Mouse (Mus musculus) thymus, adult 18-20 months (tissue): ENCODE measurements around the gene Nrd1.

ENCODE experiments used
- DNase-seq, 2 experiments: peaks; one replicate each; pipeline ENCODE4 v3.0.0; 2022; ENCODE audit warnings: mixed read lengths in 2 of 2

The Nrd1 gene

GRCm38 (mm10) chr4:109029857-109030256 lies 29.4 kb downstream of the Nrd1 start:
- no peak for DNase-seq

GRCm38 (mm10) chr4:109030266-109030665 lies 29.8 kb downstream of the Nrd1 start:
- no peak for DNase-seq

GRCm38 (mm10) chr4:109036327-109036726 lies 35.9 kb downstream of the Nrd1 start:
- peak; percentile 27 to 32 for DNase-seq

GRCm38 (mm10) chr4:109042739-109043138 lies 42.3 kb downstream of the Nrd1 start:
- DNase-seq: no peak

GRCm38 (mm10) chr4:109043294-109043693 lies 42.8 kb downstream of the Nrd1 start:
- no peak for DNase-seq

- DNase-seq: no peak
Measured at GRCm38 (mm10) chr4:109043756-109044155, 43.3 kb downstream of the Nrd1 start.

- DNase-seq: no peak
Measured at GRCm38 (mm10) chr4:109048258-109048657, 47.8 kb downstream of the Nrd1 start.

GRCm38 (mm10) chr4:109052282-109052681 lies 51.8 kb downstream of the Nrd1 start:
- DNase-seq: no peak

- no peak for DNase-seq
Measured at GRCm38 (mm10) chr4:109054003-109054402, 53.5 kb downstream of the Nrd1 start.

- DNase-seq: no peak
Measured at GRCm38 (mm10) chr4:109056351-109056750, 55.9 kb downstream of the Nrd1 start.

- DNase-seq: no peak
Measured at GRCm38 (mm10) chr4:109057640-109058039, 57.2 kb downstream of the Nrd1 start.

GRCm38 (mm10) chr4:109059255-109059821 lies 58.9 kb downstream of the Nrd1 start:
- no peak for DNase-seq

GRCm38 (mm10) chr4:109064941-109065340 lies 64.5 kb downstream of the Nrd1 start:
- no peak for DNase-seq

- DNase-seq: no peak
Measured at GRCm38 (mm10) chr4:109065714-109066113, 65.3 kb downstream of the Nrd1 start.

GRCm38 (mm10) chr4:109072891-109073290 lies 72.4 kb downstream of the Nrd1 start:
- no peak for DNase-seq

GRCm38 (mm10) chr4:109073296-109073695 lies 72.8 kb downstream of the Nrd1 start:
- DNase-seq: no peak

GRCm38 (mm10) chr4:109078941-109079340 lies 78.5 kb downstream of the Nrd1 start:
- no peak for DNase-seq

GRCm38 (mm10) chr4:109079676-109080075 lies 79.2 kb downstream of the Nrd1 start:
- peak in 1 of 2 experiments; percentile 13 for DNase-seq

GRCm38 (mm10) chr4:109080118-109080517 lies 79.7 kb downstream of the Nrd1 start:
- no peak for DNase-seq

GRCm38 (mm10) chr4:109089171-109089570 lies 88.7 kb downstream of the Nrd1 start:
- no peak for DNase-seq

GRCm38 (mm10) chr4:109089999-109090398 lies 89.5 kb downstream of the Nrd1 start:
- no peak for DNase-seq

- no peak for DNase-seq
Measured at GRCm38 (mm10) chr4:109091241-109091777, 90.9 kb downstream of the Nrd1 start.

- DNase-seq: no peak
Measured at GRCm38 (mm10) chr4:109092344-109092743, 91.9 kb downstream of the Nrd1 start.

GRCm38 (mm10) chr4:109094269-109094668 lies 93.8 kb downstream of the Nrd1 start:
- no peak for DNase-seq

GRCm38 (mm10) chr4:109098861-109099260 lies 98.4 kb downstream of the Nrd1 start:
- DNase-seq: no peak
